Mouse (Mus musculus) frontal cortex, postnatal 14 days (tissue): Measurements from ENCODE around the gene Kcnip1.

Experiments used
- DNase-seq, 2 experiments: peaks; one replicate each; pipeline ENCODE4 v3.0.0; 2022; ENCODE audit warnings: low spot score in 2 of 2

Kcnip1 gene

DNA sequence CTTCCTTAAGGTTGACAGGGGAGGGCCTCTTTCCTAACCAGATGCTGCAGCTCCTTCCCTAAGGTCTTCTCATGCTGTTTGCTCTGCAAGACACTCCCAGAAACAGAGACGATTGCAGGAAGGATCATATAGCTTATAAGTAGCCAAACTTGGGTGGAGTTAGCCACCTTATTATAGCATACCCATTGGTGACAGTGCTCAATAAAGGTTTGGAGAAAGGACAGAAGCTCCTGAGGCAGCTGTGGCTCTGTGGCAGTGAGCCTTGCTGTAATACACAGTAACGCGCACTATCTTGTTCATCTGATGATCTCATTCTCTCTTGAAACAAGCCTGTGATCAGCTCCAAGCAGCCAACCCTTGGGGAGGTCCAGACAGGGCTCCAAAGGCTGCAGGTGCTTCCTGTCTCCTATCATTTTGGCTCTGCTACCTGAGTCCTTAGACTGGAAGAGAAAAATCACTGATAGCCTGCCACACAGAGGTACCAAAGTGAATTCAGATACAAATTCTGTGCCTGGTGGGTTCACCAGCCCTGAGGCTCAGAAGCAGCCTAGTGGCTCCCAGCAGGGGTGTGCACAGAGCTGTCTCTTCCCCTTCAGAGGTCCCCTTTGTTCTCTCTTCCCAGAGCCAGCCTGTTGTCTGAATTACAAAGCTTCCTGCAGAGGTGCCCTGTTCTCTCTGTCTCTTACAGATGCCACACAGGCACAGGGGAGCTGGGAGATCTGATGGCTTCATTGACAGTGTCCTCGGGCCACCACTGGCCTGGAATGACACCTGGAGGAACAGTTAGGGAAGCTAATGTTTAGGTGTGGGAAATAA lies 84.4 kb downstream of the Kcnip1 start:
- DNase-seq = no peak

DNA sequence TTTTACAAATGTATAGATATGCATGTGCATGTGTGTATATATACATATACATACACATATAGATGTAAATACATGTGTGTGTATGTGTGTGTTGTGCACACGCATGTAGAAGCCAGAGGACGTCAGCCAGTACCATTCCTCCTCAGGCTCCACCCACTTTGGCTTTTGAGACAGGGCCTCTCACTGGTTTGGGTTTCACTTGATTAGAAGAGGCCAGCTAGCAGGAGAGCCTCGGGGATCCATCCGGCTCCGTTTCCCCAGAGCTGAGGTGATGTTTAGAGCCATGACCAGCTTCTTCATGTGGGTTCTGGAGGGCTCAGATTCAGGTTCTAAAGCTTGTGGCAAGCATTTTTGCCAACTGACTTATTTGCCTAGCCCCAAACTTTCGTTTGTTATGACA lies 89.5 kb downstream of the Kcnip1 start:
- no peak for DNase-seq

DNA sequence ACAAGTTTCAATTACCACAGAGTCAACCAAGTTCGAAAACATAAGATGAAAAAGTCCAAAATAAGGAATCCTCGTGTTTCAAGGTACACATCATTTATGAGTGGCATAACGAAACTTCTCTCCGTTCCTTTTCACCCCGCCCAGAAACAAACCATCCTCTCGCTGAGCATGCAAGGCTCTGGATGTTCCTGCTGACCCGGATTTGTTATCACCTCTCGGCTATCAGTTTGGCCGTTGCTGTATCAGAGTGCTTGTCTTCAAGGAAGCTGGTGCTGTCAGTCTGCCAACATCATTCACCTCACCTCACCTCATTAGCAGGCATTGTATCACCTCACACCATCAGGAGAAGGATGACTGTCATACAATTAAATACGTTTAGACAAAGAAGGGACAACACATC lies 90.6 kb downstream of the Kcnip1 start:
- no peak for DNase-seq

DNA sequence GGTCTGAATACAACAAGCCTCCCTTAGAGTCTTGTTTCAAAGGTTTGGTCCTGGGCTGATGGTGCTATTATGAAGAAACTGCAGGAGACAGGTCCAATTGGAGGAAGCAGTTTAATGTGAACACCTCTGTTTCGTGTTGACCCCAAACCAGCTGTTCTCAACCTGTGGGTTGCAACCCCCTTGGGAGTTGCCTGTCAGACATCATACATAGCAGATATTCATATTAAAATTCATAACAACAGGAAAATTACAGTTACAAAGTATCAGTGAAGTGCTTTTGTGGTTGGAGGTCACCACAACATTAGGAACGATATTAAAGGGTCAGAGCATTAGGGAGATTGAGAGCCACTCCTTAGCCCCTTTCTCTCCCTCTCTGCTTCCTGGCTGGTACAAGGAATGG lies 91.2 kb downstream of the Kcnip1 start:
- no peak for DNase-seq

DNA sequence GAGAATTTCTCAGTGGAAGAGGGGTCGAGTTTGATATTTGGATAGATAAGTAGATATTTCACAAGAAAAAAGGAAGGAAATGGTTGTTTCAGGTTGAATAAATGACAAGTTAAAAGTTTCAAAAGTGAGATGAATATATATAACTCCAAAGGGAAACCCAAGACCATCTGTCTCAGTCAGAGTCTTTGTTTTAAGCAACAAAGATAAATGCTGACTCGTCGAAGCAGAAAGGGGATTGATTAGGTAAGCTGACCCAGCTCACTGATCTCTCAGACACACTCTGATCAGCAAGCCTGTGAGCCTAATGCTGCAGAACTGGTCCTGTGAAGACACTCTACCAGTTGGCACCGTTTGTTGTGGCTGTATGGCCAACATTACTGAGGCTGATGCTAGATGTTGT lies 101.9 kb downstream of the Kcnip1 start:
- no peak for DNase-seq

DNA sequence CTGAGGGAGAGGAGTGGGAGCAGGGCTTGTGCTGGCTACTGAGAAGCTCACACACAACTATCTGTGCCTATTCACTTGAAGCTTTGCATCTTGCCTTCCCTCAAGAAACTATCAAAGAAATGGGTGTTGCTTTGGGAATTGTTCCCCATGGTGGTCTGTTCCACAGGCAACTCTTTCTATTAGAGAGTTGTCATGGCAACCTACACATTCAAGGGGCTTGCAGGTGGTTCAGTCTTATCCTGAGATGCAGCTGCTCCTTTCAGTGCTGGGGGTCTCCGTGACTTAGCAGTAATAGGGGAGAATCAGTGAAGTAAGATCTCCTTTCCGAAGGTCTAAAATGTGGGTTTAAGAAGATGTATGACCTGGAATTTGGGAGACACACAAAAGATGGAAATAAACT lies 102.6 kb downstream of the Kcnip1 start:
- DNase-seq = no peak

DNA sequence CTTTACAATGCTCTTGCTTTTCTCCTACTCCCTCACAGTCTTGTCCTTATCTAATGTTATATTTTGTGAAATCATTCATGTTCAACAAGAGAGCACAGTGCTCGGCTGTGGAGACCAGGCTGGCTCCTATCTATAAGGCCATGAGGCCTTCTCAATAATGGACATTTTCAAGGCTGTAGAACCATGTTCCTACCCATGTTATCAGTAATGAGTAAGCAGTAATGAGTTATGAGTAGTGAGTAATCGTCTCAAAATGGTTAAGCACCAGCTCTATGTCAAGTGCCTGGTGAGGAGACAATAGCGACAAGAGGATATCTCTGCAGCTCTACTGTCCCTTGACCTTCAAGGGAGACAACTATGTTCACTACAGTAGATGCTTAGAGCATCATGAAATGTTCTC lies 105.3 kb downstream of the Kcnip1 start:
- no peak for DNase-seq

DNA sequence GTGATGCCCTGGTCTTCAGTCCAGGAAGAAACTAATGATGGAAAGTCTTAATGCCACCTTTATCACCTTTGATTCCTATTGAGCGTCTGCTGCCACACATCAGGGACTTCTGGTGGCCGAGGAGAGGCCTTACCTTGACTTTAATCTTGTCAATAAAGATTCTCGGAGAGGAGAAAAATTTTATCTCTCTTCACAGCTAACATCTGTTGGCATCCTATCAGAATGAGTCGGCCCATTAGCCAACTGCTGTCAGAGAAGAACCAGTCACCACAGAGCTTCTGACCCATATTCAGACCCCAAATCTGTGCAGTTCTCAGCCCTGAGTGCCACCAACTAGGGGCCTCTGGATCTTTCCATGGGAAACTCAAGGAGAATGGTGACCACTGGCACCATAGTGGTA lies 107.0 kb downstream of the Kcnip1 start:
- DNase-seq = no peak

DNA sequence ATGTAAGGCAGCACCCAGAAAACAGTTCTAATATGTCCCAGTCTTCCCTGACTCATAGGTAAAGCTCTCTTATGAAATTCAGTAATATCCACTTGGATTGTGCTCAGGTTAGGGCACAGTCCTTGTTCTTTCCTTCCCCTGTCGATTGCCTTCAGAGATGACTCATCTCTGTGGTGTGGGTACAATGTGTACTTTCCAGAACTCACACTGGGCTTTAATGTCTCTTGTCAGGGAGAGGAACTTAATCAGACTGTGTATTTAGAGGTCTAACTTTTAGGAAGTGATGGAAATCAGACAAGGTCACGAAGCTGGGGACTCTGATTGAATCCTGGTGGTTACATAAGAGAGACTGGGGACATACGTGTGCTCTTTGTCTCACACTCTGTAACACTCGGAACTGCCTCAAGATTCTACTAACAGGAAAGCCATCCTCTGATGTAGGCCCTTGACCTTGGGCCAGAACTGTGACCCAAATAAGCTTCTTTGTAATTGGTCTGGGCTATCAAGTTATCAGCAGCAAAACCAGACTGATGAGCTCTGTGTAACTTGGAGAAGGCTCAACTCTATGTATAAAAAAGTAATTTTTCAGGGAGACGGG lies 110.1 kb downstream of the Kcnip1 start:
- no peak for DNase-seq

DNA sequence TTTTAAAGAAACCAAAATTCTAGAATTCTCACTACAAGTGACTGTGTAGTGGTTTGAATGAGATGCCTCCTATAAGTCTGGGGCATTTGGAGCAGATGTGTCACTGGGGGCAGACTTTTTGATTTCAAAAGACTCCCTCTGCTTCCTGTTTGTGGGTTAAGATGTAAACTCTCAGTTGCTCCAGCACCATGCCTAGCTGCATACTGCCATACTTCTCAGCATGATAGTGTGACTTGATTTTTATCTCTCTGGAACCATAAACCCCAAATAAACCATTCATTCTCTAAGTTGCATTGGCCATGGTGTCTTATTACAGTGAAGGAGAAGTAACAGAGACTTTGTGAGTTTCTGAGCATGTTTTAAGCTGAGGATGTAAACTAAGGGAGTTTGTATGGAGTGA lies 118.0 kb downstream of the Kcnip1 start:
- DNase-seq = no peak

DNA sequence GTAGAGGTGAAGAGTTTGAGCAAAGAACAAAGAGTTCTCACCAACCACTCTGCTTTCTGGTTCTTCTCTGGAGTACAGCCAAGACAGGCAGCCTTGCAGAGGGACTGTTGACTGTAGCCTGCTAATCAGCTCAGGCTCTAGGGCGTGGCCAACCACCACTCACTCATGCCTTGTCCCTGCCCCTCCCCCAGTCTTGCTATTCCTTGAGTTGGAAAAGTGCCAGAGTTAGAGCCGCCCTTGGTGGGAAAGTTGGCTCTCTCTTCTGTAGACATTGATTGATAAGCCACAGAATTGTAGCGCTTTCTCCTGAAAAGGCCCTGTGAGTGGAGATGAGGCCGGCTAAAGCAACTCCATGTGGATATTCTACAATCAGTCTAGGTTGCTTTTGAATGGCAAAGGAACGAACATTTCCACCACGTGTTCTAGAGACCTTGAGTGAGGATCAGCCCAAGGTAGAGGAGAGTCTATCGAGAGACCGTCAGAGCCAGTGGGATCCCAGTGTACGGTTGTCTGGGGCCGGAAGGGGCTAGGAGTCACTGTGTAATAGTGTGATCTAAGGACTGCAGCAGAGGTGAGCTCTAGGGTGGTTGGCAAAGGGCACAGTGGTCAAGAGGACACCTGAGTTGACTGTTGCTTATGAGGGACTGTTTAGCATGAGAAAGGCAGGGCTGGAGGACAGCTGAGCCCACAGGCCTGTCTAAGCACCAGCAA lies 119.7 kb downstream of the Kcnip1 start:
- DNase-seq = no peak

DNA sequence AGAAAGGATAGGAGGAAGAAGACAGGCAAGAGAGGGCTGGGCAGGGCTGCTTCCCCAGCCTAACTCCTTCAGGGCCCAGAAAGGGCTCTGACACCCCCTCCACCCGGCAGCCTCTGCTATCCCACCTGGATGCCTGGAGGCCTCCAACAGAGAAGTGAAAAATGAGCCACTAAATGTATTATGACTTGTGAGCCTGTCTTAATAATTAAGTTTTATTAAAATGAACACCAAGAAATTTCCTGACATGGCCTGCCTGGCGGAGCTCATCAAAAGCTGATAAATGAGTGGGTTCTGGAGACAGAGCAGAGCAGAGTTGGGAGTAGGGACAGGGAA lies 120.3 kb downstream of the Kcnip1 start:
- DNase-seq = no peak

DNA sequence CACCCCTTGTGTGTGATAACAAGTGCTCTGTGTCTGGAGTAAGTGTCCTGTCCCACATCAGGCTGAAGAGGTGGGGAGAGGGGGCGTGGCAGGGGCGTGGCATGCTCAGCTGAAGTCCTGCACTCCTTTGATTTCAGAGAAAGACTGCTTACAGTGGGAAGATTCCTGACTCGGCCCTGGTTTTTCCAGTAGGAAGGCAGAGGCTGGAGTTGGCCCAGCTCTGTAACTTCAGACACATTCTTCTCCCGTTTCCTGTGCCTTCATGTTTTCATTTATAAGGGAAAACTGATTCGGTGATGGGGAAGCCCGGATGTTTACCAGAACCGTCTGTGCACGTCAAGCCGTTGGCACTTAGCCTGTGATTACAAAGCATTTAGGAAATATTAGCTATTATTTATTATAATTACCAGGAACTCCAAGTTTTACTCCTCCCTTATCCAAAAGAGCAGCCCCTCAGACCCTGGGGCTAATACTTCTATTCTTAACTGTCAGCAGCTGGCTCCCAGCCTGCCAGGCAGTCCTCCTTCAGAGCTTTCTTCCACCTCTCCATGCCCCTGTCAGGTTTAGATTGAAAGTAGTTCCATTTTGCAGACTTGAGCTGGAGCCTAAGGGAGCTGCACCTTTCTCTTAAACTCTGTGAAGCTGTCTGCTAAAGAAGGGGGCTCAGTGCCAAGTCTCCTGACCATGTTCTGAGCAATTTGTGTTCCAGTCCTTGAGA lies 120.8 kb downstream of the Kcnip1 start:
- no peak for DNase-seq

DNA sequence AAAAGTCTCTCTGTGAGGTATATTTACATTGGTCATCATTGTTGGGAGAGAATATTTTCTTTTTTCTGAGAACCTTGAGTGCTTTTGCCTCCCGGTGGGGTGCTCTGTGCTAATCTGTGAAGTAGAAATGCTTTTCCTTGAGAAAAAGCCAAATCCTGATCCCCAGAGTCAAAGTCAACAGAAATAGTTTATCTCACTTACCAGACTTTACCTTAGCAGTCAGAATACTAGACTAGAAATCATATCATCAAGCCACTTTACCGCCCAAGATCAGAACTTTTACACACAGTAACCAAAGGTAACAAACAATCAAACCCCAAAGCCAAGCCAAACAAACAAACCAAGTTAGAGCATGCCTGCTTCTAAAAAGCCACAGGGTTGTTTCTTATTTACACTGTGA lies 122.7 kb downstream of the Kcnip1 start:
- DNase-seq = no peak

DNA sequence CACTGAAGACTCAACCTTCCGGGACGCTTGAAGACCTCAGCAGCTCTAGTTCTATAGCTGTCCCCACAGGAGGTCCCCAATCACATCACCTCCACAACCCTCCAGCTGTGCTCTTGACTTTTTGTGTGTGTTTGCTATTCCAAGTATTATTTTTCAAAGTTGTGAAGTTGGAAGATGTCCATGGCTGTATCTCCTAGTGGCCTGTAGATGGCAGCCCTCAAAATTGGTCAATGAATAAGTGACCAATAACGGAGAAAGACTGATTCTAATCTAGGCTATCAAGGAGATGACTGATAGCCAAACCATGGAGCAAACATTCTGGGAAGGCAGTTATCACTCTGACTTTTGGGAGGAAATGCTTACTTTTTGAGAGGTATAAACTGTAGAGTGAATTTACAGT lies 123.4 kb downstream of the Kcnip1 start:
- DNase-seq = no peak

DNA sequence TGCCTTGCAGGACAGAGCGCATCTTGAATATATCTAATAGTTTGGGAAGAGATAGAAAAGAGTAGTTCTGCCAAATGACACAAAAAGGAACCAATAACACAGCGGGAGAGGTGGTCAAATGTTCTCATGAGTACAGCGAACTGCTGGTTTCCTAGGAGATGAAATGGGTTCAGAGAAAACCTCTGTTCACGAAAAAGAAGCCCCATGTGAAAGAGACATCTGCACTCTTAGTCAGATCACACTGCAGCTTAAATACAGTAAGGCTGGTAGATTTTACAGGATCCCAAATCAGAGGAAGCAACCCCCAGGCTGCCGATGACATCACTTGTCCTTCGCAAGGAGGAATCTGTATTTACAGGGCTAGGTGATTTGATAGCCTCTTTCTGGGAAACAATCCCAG lies 126.2 kb downstream of the Kcnip1 start:
- no peak for DNase-seq

DNA sequence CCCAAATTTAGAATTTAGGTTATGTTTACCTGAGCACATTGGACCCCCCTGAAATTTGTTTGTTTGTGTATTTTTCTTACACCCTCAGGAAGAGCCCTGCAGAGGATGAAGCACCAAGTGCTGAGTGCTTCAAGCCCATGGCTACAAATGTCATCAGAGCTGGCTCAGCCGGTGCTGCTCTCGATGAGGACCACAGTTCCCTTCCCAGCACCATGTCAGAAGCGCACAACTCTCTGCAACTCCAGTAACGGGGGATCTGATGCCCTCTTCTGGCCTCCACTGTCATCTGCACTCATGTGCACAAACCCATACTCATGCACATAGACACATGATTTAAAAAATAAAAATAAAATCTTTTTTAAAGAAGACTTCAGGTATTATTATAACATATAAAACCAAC lies 128.7 kb downstream of the Kcnip1 start:
- DNase-seq = no peak

DNA sequence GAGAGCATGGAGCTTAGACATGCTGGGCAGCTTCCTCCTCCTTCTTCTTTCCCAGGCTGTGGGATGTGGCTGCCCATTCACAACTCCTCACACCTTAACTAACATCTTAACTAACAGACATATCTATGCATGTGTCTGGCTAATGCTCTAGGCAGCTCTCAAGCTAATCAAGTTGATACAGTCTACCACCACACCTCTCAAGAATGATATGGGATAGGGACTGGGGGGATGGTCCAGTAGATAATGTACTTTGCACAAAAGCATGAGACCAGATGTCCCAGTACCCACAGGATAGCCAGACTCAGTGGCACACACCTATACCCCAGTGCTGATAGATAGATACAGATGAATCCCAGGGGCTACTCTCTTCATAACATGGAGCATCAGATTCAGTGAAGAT lies 131.1 kb downstream of the Kcnip1 start:
- DNase-seq = no peak

DNA sequence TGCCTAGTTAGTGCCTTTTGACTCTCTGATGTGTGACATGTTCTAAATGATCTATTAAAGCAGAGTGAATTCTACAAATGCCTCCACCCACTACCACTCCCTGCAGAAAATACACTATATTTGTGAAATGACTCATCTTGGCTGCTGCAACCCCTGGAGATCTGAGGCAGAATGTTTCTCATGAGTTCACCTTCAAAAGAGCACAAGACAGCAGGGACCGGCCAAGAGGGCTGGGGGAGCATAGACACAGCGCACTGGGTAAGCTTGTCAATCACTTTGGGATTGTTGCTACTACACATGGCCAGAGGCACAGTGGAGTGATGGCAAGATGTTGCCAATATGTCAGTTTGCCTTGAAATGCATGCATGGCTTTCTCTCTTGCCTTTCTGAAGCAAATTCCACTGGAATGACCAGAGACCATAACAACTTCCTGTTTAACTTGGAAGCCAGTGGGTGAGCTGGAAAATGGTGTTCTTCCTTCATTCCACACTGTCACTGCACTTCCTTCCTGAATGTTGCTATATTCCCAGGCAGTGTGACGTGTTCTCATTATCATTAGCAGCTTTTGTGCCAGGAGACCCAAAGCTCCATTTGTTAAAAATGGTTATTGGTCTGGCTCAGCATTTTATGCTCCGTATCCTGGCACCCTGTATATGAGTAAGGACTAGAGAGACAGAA lies 131.9 kb downstream of the Kcnip1 start:
- DNase-seq = no peak

DNA sequence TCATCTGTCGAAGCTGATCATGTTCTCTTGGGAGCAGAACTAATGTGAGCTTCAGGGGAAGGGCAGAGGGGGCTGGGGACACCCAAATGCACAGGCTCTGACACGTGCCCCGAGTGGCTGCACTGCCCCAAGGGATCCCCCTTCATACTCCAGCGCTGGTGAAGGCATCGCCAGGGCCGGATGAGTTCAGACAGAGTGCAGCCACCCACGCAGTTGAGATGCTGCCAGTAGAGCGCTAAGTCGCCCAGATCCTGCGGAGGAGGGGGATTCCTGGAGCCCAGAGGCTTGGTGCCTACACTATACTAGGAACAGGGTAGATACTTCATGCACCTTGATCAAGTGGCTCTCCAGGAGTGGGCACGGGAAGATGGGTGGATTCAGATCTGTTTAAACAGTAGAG lies 143.3 kb downstream of the Kcnip1 start:
- DNase-seq = peak; percentile 31 to 40

DNA sequence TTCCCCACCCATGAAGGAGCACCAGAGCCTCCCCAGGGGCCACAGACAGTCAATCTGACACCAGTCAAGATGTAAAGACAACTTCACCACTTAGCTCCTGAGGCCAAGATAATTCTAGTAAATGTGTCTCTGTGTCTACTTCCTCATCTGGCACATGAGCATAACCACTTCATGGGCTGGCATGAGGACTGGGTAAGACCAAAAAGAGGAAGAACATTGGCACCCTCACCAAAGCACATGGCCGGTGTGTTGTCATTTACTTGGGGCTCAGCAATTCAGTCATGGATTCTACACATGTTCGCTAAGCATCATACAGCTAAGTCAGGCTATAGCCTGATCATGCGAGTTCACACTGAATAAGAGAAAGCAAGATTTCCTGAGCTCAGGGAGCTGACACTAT lies 144.3 kb downstream of the Kcnip1 start:
- DNase-seq = no peak

DNA sequence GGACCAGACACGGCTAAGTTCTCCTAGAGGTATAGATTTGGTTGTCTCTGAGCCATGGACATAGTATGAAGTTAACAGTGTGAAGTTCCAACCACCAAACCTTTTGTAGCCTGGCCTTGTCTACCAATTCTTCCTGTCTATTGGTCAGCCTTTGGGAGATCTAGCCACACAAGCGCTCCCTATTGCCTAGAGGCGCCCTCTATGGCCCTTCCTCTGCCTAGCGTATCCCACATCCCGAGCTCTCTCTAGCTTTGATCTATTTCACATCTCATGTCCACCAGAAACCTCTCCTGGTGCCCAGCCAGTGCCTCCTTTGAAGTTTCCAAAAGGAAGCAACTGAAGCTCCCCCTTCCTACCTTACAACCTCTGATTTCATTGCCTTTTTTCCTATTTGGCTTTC lies 147.0 kb downstream of the Kcnip1 start:
- no peak for DNase-seq
